Mouse (Mus musculus) heart, embryonic 11.5 days (tissue): ENCODE measurements around the gene Ifrd2. TPM values are rescaled to one million over a fixed set of nuclear protein-coding genes. Genes with fewer than 3 reads are reported as not detected.

ENCODE experiments used
- ATAC-seq: fragments of 200-750 bp; cut with Nextera tagmentation; replicated peaks from 2 replicates; pipeline ENCODE4 v1.8.0; 2017; ENCODE audit warnings: moderate library complexity; ENCODE audit not compliant: insufficient number of reproducible peaks, low FRiP score, low TSS enrichment
- H3K27ac ChIP-seq: fragments of 300-500 bp; sonication (generic); 2 replicates; pipeline ENCODE4 v1.5.1; 2014; ENCODE audit warnings: mild to moderate bottlenecking, low read depth, low read length
- H3K27me3 ChIP-seq: fragments of 300-500 bp; sonication (generic); 2 replicates; pipeline ENCODE4 v1.6.1; 2014; ENCODE audit warnings: mild to moderate bottlenecking, low read length, mixed read lengths; ENCODE audit not compliant: control insufficient read depth, insufficient read depth
- H3K36me3 ChIP-seq: fragments of 300-500 bp; sonication (generic); 2 replicates; pipeline ENCODE4 v1.6.1; 2014; ENCODE audit warnings: mild to moderate bottlenecking, low read length, moderate library complexity, mixed read lengths; ENCODE audit not compliant: control insufficient read depth, insufficient read depth
- H3K4me1 ChIP-seq: fragments of 300-500 bp; sonication (generic); 2 replicates; pipeline ENCODE4 v1.6.1; 2014; ENCODE audit warnings: low read length; ENCODE audit not compliant: control insufficient read depth, insufficient read depth
- H3K4me2 ChIP-seq: fragments of 300-500 bp; sonication (generic); 2 replicates; pipeline ENCODE4 v1.6.1; 2014; ENCODE audit warnings: mild to moderate bottlenecking, moderate library complexity
- H3K4me3 ChIP-seq: fragments of 300-500 bp; sonication (generic); 2 replicates; pipeline ENCODE4 v1.5.1; 2014; ENCODE audit warnings: low read depth, low read length
- H3K9ac ChIP-seq: fragments of 300-500 bp; sonication (generic); 2 replicates; pipeline ENCODE4 v1.6.1; 2014; ENCODE audit warnings: mild to moderate bottlenecking, low read depth, low read length, moderate library complexity
- H3K9me3 ChIP-seq: fragments of 300-500 bp; sonication (generic); replicated peaks from 2 replicates; pipeline ENCODE4 v1.6.1; 2016; ENCODE audit warnings: low read length; ENCODE audit not compliant: control insufficient read depth
- WGBS: fragments of 180-500 bp; shearing (Covaris S2); extraction: QIAGEN DNeasy Blood & Tissue Kit; methylation state at CpG from one replicate; pipeline ENCODE4 v1.1.7; 2014; ENCODE audit not compliant: insufficient replicate concordance; 5-methylcytosine and 5-hydroxymethylcytosine counted together
- polyA plus RNA-seq: library from polyadenylated mRNA; unstranded; fragments of >200 nt; fragmentation: Nextera tagmentation; extraction: Ambion mirVana; gene quantifications from 2 replicates; pipeline ENCODE4 v1.2.1, GENCODE M21; 2014

The Ifrd2 gene
- polyA plus RNA-seq, 1 experiment from 2014 or later: 57.5 TPM

- no peak overlapping the region for H3K4me2 ChIP-seq
- H3K4me3 ChIP-seq: no peak overlapping the region
- 0 out of 2 replicates have a peak overlapping the region, but pooled peaks have one; percentile 34 for H3K9ac ChIP-seq
- peaks cover 13% of the 10 kb centered on the region for H3K36me3 ChIP-seq
- peaks cover 60% of the 10 kb centered on the region for H3K4me1 ChIP-seq
- no peaks in the 10 kb centered on the region for H3K9me3 ChIP-seq
- no peaks in the 10 kb centered on the region for H3K27me3 ChIP-seq
- WGBS: 63% methylated on average over 5 of the region's 5 CpGs
- no peak for ATAC-seq
- H3K27ac ChIP-seq: peak overlapping the region; percentile 36
These were observed 37.1 kb downstream of the Ifrd2 start for GRCm38 (mm10) chr9:107624539-107624938.

GRCm38 (mm10) chr9:107624951-107625350 is 37.5 kb downstream of the Ifrd2 start:
- ATAC-seq: no peak
- no peak overlapping the region for H3K4me2 ChIP-seq
- H3K4me3 ChIP-seq: no peak overlapping the region
- H3K27ac ChIP-seq: peak overlapping the region; percentile 36
- no peaks in the 10 kb centered on the region for H3K9me3 ChIP-seq
- peaks cover 13% of the 10 kb centered on the region for H3K36me3 ChIP-seq
- H3K4me1 ChIP-seq: peaks cover 60% of the 10 kb centered on the region
- H3K27me3 ChIP-seq: no peaks in the 10 kb centered on the region
- 86% methylated on average over 3 of the region's 3 CpGs for WGBS
- no peak overlapping the region for H3K9ac ChIP-seq

- H3K4me1 ChIP-seq: peaks cover 60% of the 10 kb centered on the region
- H3K36me3 ChIP-seq: peaks cover 13% of the 10 kb centered on the region
- H3K9me3 ChIP-seq: no peaks in the 10 kb centered on the region
- H3K9ac ChIP-seq: peak overlapping the region; percentile 34; the same call in 1 of the 2 replicates
- no peak overlapping the region for H3K4me3 ChIP-seq
- H3K4me2 ChIP-seq: no peak overlapping the region
- H3K27ac ChIP-seq: 0 out of 2 replicates have a peak overlapping the region, but pooled peaks have one; percentile 36
- H3K27me3 ChIP-seq: no peaks in the 10 kb centered on the region
- WGBS: 90% methylated on average over 12 of the region's 12 CpGs
- ATAC-seq: no peak
These were observed 38.1 kb downstream of the Ifrd2 start for GRCm38 (mm10) chr9:107625351-107626128.

- Histone ChIP-seq H3K27ac (peak overlapping the region; percentile 82), H3K9me3 (no peaks in the 10 kb centered on the region), H3K9ac (peak overlapping the region; percentile 67), H3K4me2 (peak overlapping the region; percentile 44), H3K27me3 (no peaks in the 10 kb centered on the region), H3K4me1 (peaks cover 67% of the 10 kb centered on the region), H3K4me3 (no peak overlapping the region), H3K36me3 (peaks cover 13% of the 10 kb centered on the region)
- no peak for ATAC-seq
- 40% methylated on average over 15 of the region's 15 CpGs for WGBS
These were observed 38.9 kb downstream of the Ifrd2 start for GRCm38 (mm10) chr9:107626158-107626843.

GRCm38 (mm10) chr9:107626844-107627277 is 39.4 kb downstream of the Ifrd2 start:
- H3K4me2 ChIP-seq: peak overlapping the region; percentile 44
- H3K9ac ChIP-seq: peak overlapping the region; percentile 67
- H3K9me3 ChIP-seq: no peaks in the 10 kb centered on the region
- H3K4me1 ChIP-seq: peaks cover 73% of the 10 kb centered on the region
- peaks cover 13% of the 10 kb centered on the region for H3K36me3 ChIP-seq
- 7% methylated on average over 2 of the region's 2 CpGs for WGBS
- 0 out of 2 replicates have a peak overlapping the region, but pooled peaks have one; percentile 5 for H3K4me3 ChIP-seq
- H3K27ac ChIP-seq: peak overlapping the region; percentile 82
- H3K27me3 ChIP-seq: no peaks in the 10 kb centered on the region
- ATAC-seq: peak; percentile 60

- ATAC-seq: no peak
- Histone ChIP-seq H3K27me3 (no peaks in the 10 kb centered on the region), H3K9me3 (no peaks in the 10 kb centered on the region), H3K4me3 (no peak overlapping the region), H3K36me3 (peaks cover 7% of the 10 kb centered on the region; the same call in 1 of the 2 replicates), H3K4me1 (peaks cover 81% of the 10 kb centered on the region), H3K9ac (peak overlapping the region; percentile 67), H3K27ac (peak overlapping the region; percentile 82), H3K4me2 (peak overlapping the region; percentile 44)
- 34% methylated on average over 20 of the region's 20 CpGs for WGBS
These were observed 40.2 kb downstream of the Ifrd2 start for GRCm38 (mm10) chr9:107627387-107628255.

GRCm38 (mm10) chr9:107628721-107629410 is 41.4 kb downstream of the Ifrd2 start:
- Histone ChIP-seq H3K4me3 (no peak overlapping the region), H3K27me3 (no peaks in the 10 kb centered on the region), H3K9me3 (no peaks in the 10 kb centered on the region), H3K9ac (no peak overlapping the region), H3K27ac (peak overlapping the region; percentile 82), H3K36me3 (peaks cover 5% of the 10 kb centered on the region; the same call in 1 of the 2 replicates), H3K4me1 (peaks cover 85% of the 10 kb centered on the region), H3K4me2 (peak overlapping the region; percentile 44)
- 45% methylated on average over 15 of the region's 15 CpGs for WGBS
- no peak for ATAC-seq

GRCm38 (mm10) chr9:107629411-107629730 is 41.9 kb downstream of the Ifrd2 start:
- peaks cover 5% of the 10 kb centered on the region; the same call in 1 of the 2 replicates for H3K36me3 ChIP-seq
- H3K9me3 ChIP-seq: no peaks in the 10 kb centered on the region
- H3K4me1 ChIP-seq: peaks cover 82% of the 10 kb centered on the region
- no peaks in the 10 kb centered on the region for H3K27me3 ChIP-seq
- H3K9ac ChIP-seq: no peak overlapping the region
- H3K27ac ChIP-seq: peak overlapping the region; percentile 57
- peak overlapping the region; percentile 32 for H3K4me2 ChIP-seq
- no peak overlapping the region for H3K4me3 ChIP-seq
- ATAC-seq: no peak
- WGBS: 37% methylated on average over 4 of the region's 4 CpGs
